Mouse (Mus musculus) limb, embryonic 15.5 days (tissue): ENCODE data around the gene 1110059E24Rik. TPM values are rescaled to one million over a fixed set of nuclear protein-coding genes. Genes with fewer than 3 reads are reported as not detected.

Experiments
- ATAC-seq: fragments of 200-750 bp; cut with Nextera tagmentation; 2 replicates; pipeline ENCODE4 v1.8.0; 2017; ENCODE audit warnings: low read depth, moderate TSS enrichment; ENCODE audit not compliant: insufficient number of reproducible peaks, low FRiP score, low TSS enrichment
- H3K27ac ChIP-seq: fragments of 300-500 bp; sonication (generic); 2 replicates; pipeline ENCODE4 v1.5.1; 2015; ENCODE audit warnings: moderate library complexity, mild to moderate bottlenecking, inconsistent platforms
- H3K27me3 ChIP-seq: fragments of 300-500 bp; sonication (generic); 2 replicates; pipeline ENCODE4 v1.6.1; 2015; ENCODE audit warnings: inconsistent platforms
- H3K36me3 ChIP-seq: fragments of 300-500 bp; sonication (generic); 2 replicates; pipeline ENCODE4 v1.6.1; 2015; ENCODE audit warnings: inconsistent platforms
- H3K4me1 ChIP-seq: fragments of 300-500 bp; sonication (generic); 2 replicates; pipeline ENCODE4 v1.6.1; 2015; ENCODE audit warnings: inconsistent platforms
- H3K4me2 ChIP-seq: fragments of 300-500 bp; sonication (generic); 2 replicates; pipeline ENCODE4 v1.6.1; 2015; ENCODE audit warnings: mild to moderate bottlenecking, inconsistent platforms
- H3K4me3 ChIP-seq: fragments of 300-500 bp; sonication (generic); 2 replicates; pipeline ENCODE4 v1.5.1; 2015; ENCODE audit warnings: mild to moderate bottlenecking, inconsistent platforms
- H3K9ac ChIP-seq: fragments of 300-500 bp; sonication (generic); 2 replicates; pipeline ENCODE4 v1.6.1; 2015; ENCODE audit warnings: inconsistent platforms
- H3K9me3 ChIP-seq: fragments of 300-500 bp; sonication (generic); 2 replicates; pipeline ENCODE4 v1.6.1; 2016; ENCODE audit warnings: inconsistent platforms
- WGBS: fragments of 180-500 bp; shearing (Covaris S2); methylation state at CpG from one replicate; pipeline ENCODE4 v1.1.7; 2015; 5-methylcytosine and 5-hydroxymethylcytosine counted together
- polyA plus RNA-seq: library from polyadenylated mRNA; unstranded; fragments of >200 nt; fragmentation: Nextera tagmentation; extraction: Ambion mirVana; gene quantifications from 2 replicates; pipeline ENCODE4 v1.2.1, GENCODE M21; 2015

Gene 1110059E24Rik
- polyA plus RNA-seq: 49.2 and 52.2 TPM in 2 replicates

GRCm38 (mm10) chr19:21652285-21653171, at the start of gene 1110059E24Rik:
1110059E24Rik (minus strand) TSS chr19:21652976.
- WGBS: 4% methylated on average over 52 of the region's 52 CpGs
- ATAC-seq: peak; percentile 99

GRCm38 (mm10) chr19:21680986-21681385, 28.2 kb upstream of the 1110059E24Rik start:
- Histone ChIP-seq H3K4me2 (no peak overlapping the region), H3K27ac (no peak overlapping the region), H3K36me3 (peaks cover 15% of the 10 kb centered on the region), H3K4me1 (no peaks in the 10 kb centered on the region), H3K4me3 (no peak overlapping the region), H3K9ac (no peak overlapping the region), H3K9me3 (no peaks in the 10 kb centered on the region), H3K27me3 (no peaks in the 10 kb centered on the region)
- ATAC-seq: no peak
- 96% methylated on average over 10 of the region's 10 CpGs for WGBS

More at GRCm38 (mm10) chr19:21652285-21653171, at the start of gene 1110059E24Rik:
- H3K4me2 ChIP-seq: peak within 1 kb of the TSS; percentile 71
- peak within 1 kb of the TSS; percentile 97 for H3K27ac ChIP-seq
- peak within 1 kb of the TSS; percentile 88 for H3K4me3 ChIP-seq
- H3K36me3 ChIP-seq: no peaks in the 10 kb centered on the region
- peaks cover 18% of the 10 kb centered on the region for H3K4me1 ChIP-seq
- peak within 1 kb of the TSS; percentile 88 for H3K9ac ChIP-seq
- H3K27me3 ChIP-seq: no peaks in the 10 kb centered on the region
- H3K9me3 ChIP-seq: no peaks in the 10 kb centered on the region

DNA sequence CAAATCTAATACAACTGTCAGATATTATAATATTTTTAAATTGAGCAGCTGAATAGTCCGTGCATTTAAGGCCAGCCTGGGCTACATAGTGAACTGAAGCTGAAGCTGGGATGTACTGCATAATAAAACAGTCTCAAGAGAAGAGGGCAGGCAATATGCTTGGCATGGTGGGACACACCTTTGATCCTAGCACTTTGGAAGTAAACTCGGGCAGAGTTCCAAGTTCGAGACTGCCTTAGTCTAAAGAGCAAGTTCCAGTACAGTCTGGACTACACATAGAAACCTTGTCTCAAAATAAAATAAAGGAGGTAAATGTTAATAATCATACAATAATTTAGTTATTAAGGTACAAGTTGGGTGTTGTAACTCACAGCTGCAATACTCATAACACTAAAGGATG, 27.3 kb upstream of the 1110059E24Rik start:
- Histone ChIP-seq H3K36me3 (peaks cover 15% of the 10 kb centered on the region), H3K9ac (no peak overlapping the region), H3K27ac (no peak overlapping the region), H3K27me3 (no peaks in the 10 kb centered on the region), H3K4me1 (no peaks in the 10 kb centered on the region), H3K4me3 (no peak overlapping the region), H3K9me3 (no peaks in the 10 kb centered on the region), H3K4me2 (no peak overlapping the region)
- 94% methylated on average over 3 of the region's 3 CpGs for WGBS
- ATAC-seq: no peak

- no peak for ATAC-seq
- 97% methylated on average over 17 of the region's 17 CpGs for WGBS
- Histone ChIP-seq H3K4me2 (no peak overlapping the region), H3K27me3 (no peaks in the 10 kb centered on the region), H3K4me3 (no peak overlapping the region), H3K9me3 (no peaks in the 10 kb centered on the region), H3K27ac (no peak overlapping the region), H3K9ac (no peak overlapping the region), H3K36me3 (peaks cover 9% of the 10 kb centered on the region; the same call in 1 of the 2 replicates), H3K4me1 (no peaks in the 10 kb centered on the region)
These were observed 21.7 kb upstream of the 1110059E24Rik start for GRCm38 (mm10) chr19:21674354-21675096.

GRCm38 (mm10) chr19:21669650-21670049, 16.9 kb upstream of the 1110059E24Rik start:
- Histone ChIP-seq H3K27ac (no peak overlapping the region), H3K4me3 (no peak overlapping the region), H3K9ac (no peak overlapping the region), H3K4me1 (no peaks in the 10 kb centered on the region), H3K9me3 (no peaks in the 10 kb centered on the region), H3K27me3 (no peaks in the 10 kb centered on the region), H3K36me3 (0 out of 2 replicates have a peak, but pooled peaks cover 4% of the 10 kb centered on the region), H3K4me2 (no peak overlapping the region)
- 81% methylated on average over 4 of the region's 4 CpGs for WGBS
- ATAC-seq: no peak

DNA sequence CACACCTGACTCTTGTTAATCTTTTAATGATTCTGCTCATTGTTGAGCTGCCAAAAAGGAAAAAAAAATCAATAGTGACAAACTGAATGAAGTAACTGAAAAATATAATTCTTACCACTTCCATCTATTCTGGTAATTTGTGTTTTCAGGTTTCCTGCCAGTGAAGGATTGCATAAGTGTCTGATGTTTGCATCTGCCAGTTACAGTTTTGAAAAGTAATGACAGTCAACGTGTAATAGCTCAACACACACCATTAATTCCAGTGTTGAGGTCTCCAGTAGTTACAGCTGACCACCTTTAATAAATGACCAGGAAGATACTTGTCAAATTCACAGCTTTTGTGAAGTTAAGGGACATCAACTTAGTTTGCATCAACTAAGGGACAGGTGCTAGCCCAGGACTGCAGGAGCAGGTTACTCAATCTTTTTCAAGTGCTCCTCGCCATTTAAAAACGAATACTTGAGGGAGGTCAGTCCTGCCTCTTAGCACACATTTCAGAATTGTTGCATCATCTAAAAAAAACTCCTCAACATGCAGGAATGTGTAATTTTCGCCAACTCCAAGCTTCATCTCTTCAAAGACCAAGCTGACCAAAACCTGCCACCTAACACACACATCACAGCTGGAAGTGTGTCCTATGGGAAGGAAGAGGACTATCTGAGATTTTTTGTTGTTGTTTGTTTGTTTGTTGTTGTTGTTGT, 11.1 kb upstream of the 1110059E24Rik start:
- no peaks in the 10 kb centered on the region for H3K36me3 ChIP-seq
- 76% methylated on average over 4 of the region's 4 CpGs for WGBS
- H3K27me3 ChIP-seq: no peaks in the 10 kb centered on the region
- H3K4me1 ChIP-seq: no peaks in the 10 kb centered on the region
- ATAC-seq: no peak
- H3K27ac ChIP-seq: no peak overlapping the region
- H3K9ac ChIP-seq: no peak overlapping the region
- H3K4me3 ChIP-seq: no peak overlapping the region
- H3K4me2 ChIP-seq: no peak overlapping the region
- no peaks in the 10 kb centered on the region for H3K9me3 ChIP-seq

DNA sequence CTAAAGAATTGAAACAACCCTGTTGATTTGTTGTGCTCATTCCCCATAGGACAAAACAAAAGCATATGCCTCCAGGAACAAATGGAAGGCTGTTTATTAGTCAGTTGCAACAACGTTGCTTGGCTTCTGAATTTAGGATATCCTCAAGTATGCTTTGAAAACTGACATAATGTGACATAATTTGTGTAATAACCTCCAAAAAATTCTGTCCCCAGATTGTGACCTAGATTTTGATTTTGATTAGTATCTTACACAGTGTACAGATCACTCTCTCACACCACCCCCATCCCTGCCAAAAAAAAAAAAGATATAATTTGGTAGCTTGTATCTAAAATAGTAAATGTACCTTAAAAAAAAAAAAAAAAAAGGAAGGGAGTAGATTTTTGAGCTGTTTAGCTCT, 8.0 kb upstream of the 1110059E24Rik start:
- Histone ChIP-seq H3K4me1 (no peaks in the 10 kb centered on the region), H3K27ac (no peak overlapping the region), H3K4me3 (no peak overlapping the region), H3K9me3 (no peaks in the 10 kb centered on the region), H3K9ac (no peak overlapping the region), H3K36me3 (no peaks in the 10 kb centered on the region), H3K27me3 (no peaks in the 10 kb centered on the region), H3K4me2 (no peak overlapping the region)
- ATAC-seq: no peak
- 79% methylated on average over 1 of the region's 1 CpGs for WGBS

DNA sequence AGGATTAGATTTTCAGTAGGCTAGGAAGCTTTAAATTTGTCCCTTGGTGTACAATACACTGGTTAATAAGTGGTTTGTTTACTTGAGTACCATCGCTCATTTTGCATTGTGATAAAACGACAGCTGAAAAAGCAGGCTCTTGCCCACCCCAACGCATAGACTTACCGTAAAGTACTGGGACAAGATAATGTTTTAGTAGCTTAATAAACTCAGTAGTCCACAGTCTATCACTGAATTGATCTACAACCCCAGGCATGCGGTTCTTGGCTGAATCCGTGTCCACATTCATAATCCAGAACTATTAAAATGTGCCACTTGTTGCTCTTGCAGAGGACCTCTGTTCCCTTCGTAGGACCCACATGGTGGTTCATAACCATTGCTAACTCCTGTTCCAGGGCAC, 2.0 kb upstream of the 1110059E24Rik start:
- no peak overlapping the region for H3K9ac ChIP-seq
- no peaks in the 10 kb centered on the region for H3K27me3 ChIP-seq
- H3K4me1 ChIP-seq: peaks cover 18% of the 10 kb centered on the region

DNA sequence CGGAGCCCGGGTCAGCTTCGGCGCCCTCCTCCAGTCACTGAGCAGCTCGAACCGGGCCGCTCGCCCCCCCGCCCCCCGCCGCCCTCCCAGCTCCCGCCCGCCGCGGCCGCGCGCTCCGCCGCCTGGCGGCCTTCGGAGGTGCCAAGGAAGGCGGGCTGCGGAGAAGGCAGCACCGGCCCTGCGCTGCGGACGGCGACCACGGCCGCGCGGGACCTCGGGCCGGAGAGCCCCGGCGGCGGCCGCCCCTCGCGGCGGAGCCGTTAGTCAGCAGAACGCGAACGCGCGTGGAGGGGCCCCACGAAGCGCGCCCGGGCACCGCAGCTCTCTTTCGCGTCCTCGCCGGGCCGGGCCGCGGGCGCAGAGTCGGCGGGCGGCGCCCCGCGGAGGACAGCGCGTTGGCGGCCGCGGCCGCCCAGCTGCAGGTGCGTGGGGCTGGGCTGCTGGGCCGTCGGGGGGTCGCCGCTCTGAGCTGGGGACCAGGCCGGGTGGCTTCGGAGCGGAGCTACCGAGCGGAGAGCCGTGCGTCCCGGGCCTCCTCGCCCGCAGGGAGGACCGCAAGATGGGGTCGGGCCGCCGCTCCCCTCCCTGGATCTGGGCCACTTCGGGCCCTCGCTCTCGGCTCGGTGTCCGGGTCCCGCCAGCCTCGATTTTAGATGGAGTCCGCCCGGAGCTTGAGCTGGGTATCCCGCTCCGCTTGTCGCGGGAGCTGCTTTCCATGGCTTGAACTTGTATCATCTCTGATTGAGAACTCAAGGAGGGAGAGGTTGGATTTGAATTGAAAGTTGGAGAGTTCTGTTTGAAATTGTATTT, 601 bp upstream of the 1110059E24Rik start, which contains the start of gene Abhd17b:
Gene Abhd17b, plus strand, starts transcription at position 14 of the 810 bp plus-strand sequence.
- Histone ChIP-seq H3K4me2 (peak within 1 kb of the TSS; percentile 71), H3K27ac (peak within 1 kb of the TSS; percentile 97), H3K36me3 (no peaks in the 10 kb centered on the region), H3K9me3 (no peaks in the 10 kb centered on the region), H3K4me1 (peaks cover 18% of the 10 kb centered on the region), H3K27me3 (no peaks in the 10 kb centered on the region), H3K9ac (peak within 1 kb of the TSS; percentile 88), H3K4me3 (peak within 1 kb of the TSS; percentile 88)
- WGBS: under 1% methylated on average over 96 of the region's 105 CpGs
- peak; percentile 21; the same call in 1 of the 2 replicates for ATAC-seq

More for the DNA sequence above, 2.0 kb upstream of the 1110059E24Rik start:
- 70% methylated on average over 7 of the region's 7 CpGs for WGBS
- H3K4me3 ChIP-seq: peak overlapping the region; percentile 88
- H3K36me3 ChIP-seq: no peaks in the 10 kb centered on the region
- H3K9me3 ChIP-seq: no peaks in the 10 kb centered on the region
- peak overlapping the region; percentile 71 for H3K4me2 ChIP-seq
- H3K27ac ChIP-seq: no peak overlapping the region
- ATAC-seq: no peak

DNA sequence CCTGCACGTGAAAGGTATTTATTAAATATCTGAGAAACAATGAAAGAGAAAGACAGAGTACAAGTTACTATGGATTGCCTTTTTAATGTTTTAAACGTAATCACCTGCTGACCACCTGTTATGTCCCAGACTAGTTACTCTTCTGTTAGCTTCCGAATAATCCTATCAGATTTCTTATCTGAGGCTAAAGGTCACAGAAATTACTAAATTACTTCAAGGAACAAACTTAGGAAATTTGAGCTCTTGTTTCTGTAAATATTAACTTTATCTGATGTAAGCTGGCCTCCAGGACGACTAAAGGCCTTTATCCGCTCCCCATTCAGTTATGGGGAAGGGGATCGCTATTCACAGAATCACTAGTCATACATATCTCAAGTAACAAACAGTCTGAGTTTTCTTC, 1.1 kb downstream of the 1110059E24Rik start:
- Histone ChIP-seq H3K27me3 (no peaks in the 10 kb centered on the region), H3K4me1 (peaks cover 18% of the 10 kb centered on the region), H3K9me3 (no peaks in the 10 kb centered on the region), H3K9ac (no peak overlapping the region; the same call in 1 of the 2 replicates), H3K36me3 (no peaks in the 10 kb centered on the region), H3K4me2 (peak overlapping the region; percentile 71), H3K4me3 (peak overlapping the region; percentile 88), H3K27ac (peak overlapping the region; percentile 97; the same call in 1 of the 2 replicates)
- no peak for ATAC-seq
- whole genome bisulfite sequencing: 49% methylated on average over 6 of the region's 6 CpGs

DNA sequence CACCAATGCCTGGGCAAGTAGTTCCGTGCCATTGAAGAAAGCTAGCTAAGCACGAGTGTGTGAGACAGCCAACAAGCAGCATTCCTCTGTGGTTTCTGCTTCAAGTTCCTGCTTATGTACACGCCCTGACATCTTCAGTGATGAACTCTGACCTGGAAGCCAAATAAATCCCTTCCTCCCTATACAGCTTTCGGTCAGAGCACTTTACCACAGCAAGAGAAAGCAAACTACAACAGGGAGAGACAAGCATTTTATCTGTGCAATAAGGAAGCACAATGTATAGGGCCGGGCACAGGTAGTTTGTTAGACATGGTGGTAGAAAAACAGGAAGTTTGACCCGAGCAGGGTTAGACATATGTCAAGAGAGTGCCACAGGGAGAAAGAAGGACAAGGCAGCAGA, 6.6 kb downstream of the 1110059E24Rik start:
- Histone ChIP-seq H3K4me3 (no peak overlapping the region), H3K9me3 (no peaks in the 10 kb centered on the region), H3K4me2 (no peak overlapping the region), H3K36me3 (no peaks in the 10 kb centered on the region), H3K9ac (no peak overlapping the region), H3K27me3 (no peaks in the 10 kb centered on the region), H3K27ac (no peak overlapping the region), H3K4me1 (peaks cover under 1% of the 10 kb centered on the region; the same call in 1 of the 2 replicates)
- 81% methylated on average over 6 of the region's 6 CpGs for WGBS
- no peak for ATAC-seq
